Mouse (Mus musculus): Measurements from ENCODE around the gene 1700016C15Rik. TPM values are rescaled to one million over a fixed set of nuclear protein-coding genes. Genes with fewer than 3 reads are reported as not detected.

Gene 1700016C15Rik
- total RNA-seq, 4 experiments from 2014 or later, result not detected

DNA sequence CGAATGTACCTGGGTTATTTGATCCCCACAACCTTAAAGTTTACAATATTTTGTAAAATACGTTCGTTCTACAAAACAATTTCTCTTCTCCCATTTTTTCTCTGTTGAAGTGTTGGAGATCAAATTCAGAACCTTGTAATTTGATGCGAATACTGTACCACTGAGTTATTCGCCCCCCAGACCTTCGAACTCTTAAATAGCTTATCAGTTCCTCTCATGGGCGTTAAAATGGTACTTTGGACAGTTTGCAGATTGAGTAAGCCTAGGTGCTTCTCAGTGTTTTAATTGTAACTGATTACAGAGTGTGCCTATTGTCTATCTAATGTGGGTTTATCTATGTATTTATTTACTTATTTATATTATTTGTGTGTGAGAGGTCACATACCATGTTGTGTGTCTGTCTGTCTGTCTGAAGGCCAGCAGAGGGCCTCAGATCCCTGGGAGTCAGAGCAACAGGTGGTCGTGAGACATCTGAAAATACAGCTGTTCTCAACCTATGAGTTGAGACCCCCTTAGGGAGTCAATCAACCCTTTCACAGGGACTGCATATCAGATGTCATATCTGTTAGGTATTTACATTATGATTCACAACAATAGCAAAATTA lies 67.6 kb downstream of the 1700016C15Rik start:
- DNase-seq, result no peak

Other genes starting within 250 kb of the 1700016C15Rik start
- 10 to 100 TPM; 65.3 to 78.2 (median 73.4) TPM for gene Adss, start 66.7 kb downstream of the 1700016C15Rik start, total RNA-seq (2022)